Mouse (Mus musculus): ENCODE data around the gene Arvcf.

DNA sequence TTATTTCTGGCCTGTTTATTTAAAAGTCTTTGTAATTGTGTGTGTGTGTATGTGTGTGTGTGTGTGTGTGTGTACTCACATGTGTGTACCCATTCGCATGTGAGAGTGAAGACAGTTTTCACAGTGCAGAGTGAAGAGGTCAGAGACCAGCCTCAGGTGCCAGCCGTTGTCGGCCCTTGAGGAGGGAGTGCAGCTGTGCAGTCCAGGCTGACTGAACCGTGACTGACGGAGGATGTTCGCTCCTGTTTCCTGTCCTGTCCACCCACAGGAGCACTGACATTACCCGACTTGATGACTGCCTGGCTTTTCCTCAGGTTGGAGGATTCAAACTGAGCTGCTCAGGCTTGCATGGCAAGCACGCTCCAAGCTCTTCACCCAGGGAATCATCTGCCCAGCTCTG is 15.0 kb downstream of the Arvcf start:
- TF ChIP-seq CTCF (IDR thresholded peaks at IDR 0.05; ENCODE audit: low read depth) = no peak
- TF ChIP-seq EP300 (IDR thresholded peaks at IDR 0.05; ENCODE audit: low read depth) = no peak
